Comparison of ENCODE assay signal across 22 mouse cellular contexts in the genomic region with DNA sequence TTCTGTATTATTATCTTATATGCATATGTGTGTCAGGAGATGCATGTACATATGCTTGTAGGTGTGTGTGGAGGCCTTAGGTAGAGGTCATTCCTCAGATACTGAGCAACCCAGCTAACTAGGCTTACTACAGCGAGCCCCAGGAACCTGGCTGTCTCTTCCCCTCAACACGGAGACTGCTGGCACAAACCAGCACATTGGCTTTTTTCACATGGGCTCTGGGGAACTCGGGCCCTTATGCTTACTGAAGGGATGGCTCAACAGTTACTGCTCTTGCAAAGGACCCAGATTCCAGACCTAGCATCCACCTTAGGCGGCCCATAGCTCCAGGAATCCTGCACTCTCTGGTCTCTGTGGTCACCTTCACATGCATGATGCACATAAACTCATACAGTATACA.
DNase-seq lines count a peak whose midpoint lies in the region; ATAC-seq and TF ChIP-seq lines count a peak whose summit lies in the region.
"Had no signal": no experiment of that assay in that cellular context is flagged by ENCODE, and none has a peak within 500 bp of the region (broad histone marks: within the 10 kb centered on the region; RNA-seq: fewer than 3 reads in every experiment).

No protein-coding gene starts in this region.

- DNase-seq in cerebellum, postnatal 10 days = peak; percentile 57 to 73
- DNase-seq in cerebellum, postnatal 25 days = peak; percentile 20 to 42
- no peak for DNase-seq in cerebellum, adult 9-10 months
- peak; percentile 19 for DNase-seq in hindbrain, postnatal 0 days (ENCODE audit: low spot score)
- DNase-seq: adrenal gland, adult 8-10 months; adrenal gland, postnatal 14 days; adrenal gland, postnatal 36 days; B cell, adult 2 months; cerebellum, adult 11 months; cerebellum, adult 9-11 months had no signal

- H3K4me3 ChIP-seq in hindbrain, postnatal 0 days (ENCODE audit: low read length) = no peak overlapping the region
- H3K4me3 ChIP-seq in hindbrain, embryonic 13.5 days = no peak overlapping the region
- H3K4me3 ChIP-seq: embryonic facial prominence, embryonic 10.5 days; embryonic facial prominence, embryonic 12.5 days; forebrain, embryonic 13.5 days; forebrain, embryonic 15.5 days had no signal

- H3K4me2 ChIP-seq in hindbrain, postnatal 0 days (ENCODE audit: low read depth, low read length) = no peak overlapping the region
- H3K4me2 ChIP-seq in hindbrain, embryonic 13.5 days = no peak overlapping the region
- H3K4me2 ChIP-seq: embryonic facial prominence, embryonic 12.5 days; forebrain, embryonic 13.5 days; forebrain, embryonic 15.5 days had no signal

- WGBS in hindbrain, postnatal 0 days = 67% methylated on average over 4 of the region's 4 CpGs
- 92% methylated on average over 4 of the region's 4 CpGs for WGBS in hindbrain, embryonic 13.5 days

- no peaks in the 10 kb centered on the region for H3K9me3 ChIP-seq in hindbrain, postnatal 0 days (ENCODE audit: low read length)
- no peaks in the 10 kb centered on the region for H3K9me3 ChIP-seq in hindbrain, embryonic 13.5 days
- H3K9me3 ChIP-seq: embryonic facial prominence, embryonic 10.5 days; embryonic facial prominence, embryonic 12.5 days; forebrain, embryonic 13.5 days; forebrain, embryonic 15.5 days; G1E had no signal

- H3K4me1 ChIP-seq in hindbrain, postnatal 0 days (ENCODE audit: insufficient read depth, low read length) = no peaks in the 10 kb centered on the region
- no peaks in the 10 kb centered on the region for H3K4me1 ChIP-seq in hindbrain, embryonic 13.5 days (replicated peaks)
- H3K4me1 ChIP-seq: embryonic facial prominence, embryonic 10.5 days; forebrain, embryonic 13.5 days; forebrain, embryonic 15.5 days had no signal

- no peak for ATAC-seq in cerebellum, adult (ENCODE audit: insufficient number of reproducible peaks, low FRiP score, low TSS enrichment)
- ATAC-seq in hindbrain, postnatal 0 days = no peak
- ATAC-seq in hindbrain, embryonic 13.5 days (ENCODE audit: low FRiP score) = no peak
- ATAC-seq: activated CD4-positive, CD25-positive, alpha-beta regulatory T cell, adult 4 months; CD4-positive, CD25-positive, alpha-beta regulatory T cell, adult 4 months; forebrain, embryonic 13.5 days; forebrain, embryonic 15.5 days; Patski had no signal

- H3K9ac ChIP-seq in hindbrain, postnatal 0 days (replicated peaks; ENCODE audit: low read length) = no peak overlapping the region
- no peak overlapping the region for H3K9ac ChIP-seq in hindbrain, embryonic 13.5 days
- H3K9ac ChIP-seq: embryonic facial prominence, embryonic 12.5 days; forebrain, embryonic 13.5 days; forebrain, embryonic 15.5 days; forebrain, postnatal 0 days had no signal

- H3K27ac ChIP-seq in hindbrain, postnatal 0 days = no peak overlapping the region
- H3K27ac ChIP-seq in hindbrain, embryonic 13.5 days = no peak overlapping the region
- H3K27ac ChIP-seq: embryonic facial prominence, embryonic 10.5 days; embryonic facial prominence, embryonic 12.5 days; forebrain, embryonic 13.5 days; forebrain, embryonic 15.5 days had no signal

- no peak for TF ChIP-seq CTCF in hindbrain, postnatal 0 days (IDR thresholded peaks at IDR 0.05; ENCODE audit: low read depth)

- H3K27me3 ChIP-seq in hindbrain, postnatal 0 days (ENCODE audit: insufficient read depth, low read length) = no peaks in the 10 kb centered on the region
- no peaks in the 10 kb centered on the region for H3K27me3 ChIP-seq in hindbrain, embryonic 13.5 days
- H3K27me3 ChIP-seq: CH12.LX; embryonic facial prominence, embryonic 12.5 days; forebrain, embryonic 13.5 days; forebrain, embryonic 15.5 days; Patski had no signal

- peaks cover 12% of the 10 kb centered on the region for H3K36me3 ChIP-seq in hindbrain, postnatal 0 days (ENCODE audit: insufficient read depth, low read length)
- H3K36me3 ChIP-seq in hindbrain, embryonic 13.5 days = peaks cover 27% of the 10 kb centered on the region
